Mouse (Mus musculus): ENCODE results near the gene Nrros.

GRCm38 (mm10) chr16:32176896-32177686 lies 11.7 kb upstream of the Nrros start:
- no peak for TF ChIP-seq CTCF (conservative IDR thresholded peaks at IDR 0.05; ENCODE audit: low read length)
- no peak for TF ChIP-seq POU5F1 (IDR thresholded peaks at IDR 0.05; ENCODE audit: borderline replicate concordance, low read length)
